Mouse (Mus musculus): ENCODE measurements around the gene Ppt2. TPM values are rescaled to one million over a fixed set of nuclear protein-coding genes. Genes with fewer than 3 reads are reported as not detected.

Gene Ppt2
- total RNA-seq, 2 experiments from 2014 or later = 52.6 to 62.3 TPM

GRCm38 (mm10) chr17:34613054-34613645 is 15.2 kb downstream of the Ppt2 start:
- DNase-seq (ENCODE audit: low spot score in 2 of 2) = no peak

DNA sequence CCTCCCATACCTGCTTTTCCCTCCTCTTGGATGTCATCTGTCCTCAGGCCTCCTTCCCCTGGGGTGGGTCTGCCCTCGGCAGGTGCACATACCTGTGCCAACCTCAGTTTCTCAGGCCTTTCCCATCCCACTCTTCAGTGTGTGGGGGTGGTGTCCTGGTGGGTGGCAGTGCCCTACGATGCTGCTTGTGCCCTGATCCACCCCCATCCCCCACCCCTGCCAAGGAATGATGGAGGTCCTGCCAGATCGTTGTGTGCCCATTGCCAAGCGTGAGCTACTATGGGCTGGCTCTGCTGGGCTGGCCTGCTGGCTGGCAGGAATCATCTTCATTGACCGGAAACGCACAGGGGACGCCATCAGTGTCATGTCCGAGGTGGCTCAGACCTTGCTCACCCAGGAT is 17.3 kb downstream of the Ppt2 start:
- DNase-seq (ENCODE audit: low spot score in 2 of 2) = no peak

- DNase-seq (ENCODE audit: low spot score in 2 of 2) = no peak
Measured at GRCm38 (mm10) chr17:34607997-34608396, 20.3 kb downstream of the Ppt2 start.

- DNase-seq (ENCODE audit: low spot score in 2 of 2) = no peak
Measured at GRCm38 (mm10) chr17:34606186-34607039, 21.9 kb downstream of the Ppt2 start.

- DNase-seq (ENCODE audit: low spot score in 2 of 2) = peak; percentile 88 to 94
Measured at GRCm38 (mm10) chr17:34605609-34606008, 22.7 kb downstream of the Ppt2 start.

DNA sequence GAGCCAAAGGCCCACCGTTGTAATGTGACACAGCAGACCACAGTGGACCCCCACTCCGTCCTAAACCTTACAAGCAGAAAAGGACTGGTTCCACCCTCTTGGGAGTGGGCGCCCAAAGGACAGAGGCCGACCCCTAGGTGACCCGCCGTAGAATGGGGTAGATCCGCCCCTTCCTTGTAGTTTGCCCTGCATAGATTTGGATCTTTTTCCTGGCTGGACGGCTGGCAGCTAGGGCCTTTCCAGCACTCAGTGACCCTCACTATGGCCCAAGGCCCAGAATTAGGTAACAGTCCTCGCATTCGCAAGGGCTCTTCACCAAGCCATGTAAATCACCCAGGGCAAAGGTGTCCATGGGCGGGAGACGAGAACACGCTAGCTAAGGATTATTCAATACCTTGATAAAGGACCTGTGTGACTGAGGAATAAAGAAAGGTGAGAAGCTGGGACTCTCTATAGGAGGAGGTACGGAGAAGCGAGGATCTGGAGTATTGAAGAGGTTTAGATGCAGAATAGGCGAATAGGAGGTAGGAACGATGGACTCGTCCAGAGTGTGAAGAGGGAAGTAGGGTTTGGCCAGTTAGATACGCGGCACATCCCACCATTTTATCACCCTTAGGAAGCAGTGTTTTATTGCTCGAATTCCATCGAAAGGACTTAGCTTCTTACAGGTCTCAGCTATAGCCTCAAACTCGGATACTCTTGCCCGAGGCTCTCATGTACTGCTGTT is 23.6 kb downstream of the Ppt2 start:
- peak in 1 of 2 experiments; percentile 33 for DNase-seq (ENCODE audit: low spot score in 2 of 2)

GRCm38 (mm10) chr17:34604061-34604508 is 24.2 kb downstream of the Ppt2 start, which contains the start of gene Agpat1:
Gene Agpat1, plus strand, starts transcription at chr17:34604262.
- peak; percentile 94 to 99 for DNase-seq (ENCODE audit: low spot score in 2 of 2)

- DNase-seq (ENCODE audit: low spot score in 2 of 2) = peak; percentile 79 to 91
Measured at GRCm38 (mm10) chr17:34603375-34604060, 24.8 kb downstream of the Ppt2 start, which contains the start of gene Rnf5. Gene Rnf5, minus strand, starts transcription at chr17:34603690.

DNA sequence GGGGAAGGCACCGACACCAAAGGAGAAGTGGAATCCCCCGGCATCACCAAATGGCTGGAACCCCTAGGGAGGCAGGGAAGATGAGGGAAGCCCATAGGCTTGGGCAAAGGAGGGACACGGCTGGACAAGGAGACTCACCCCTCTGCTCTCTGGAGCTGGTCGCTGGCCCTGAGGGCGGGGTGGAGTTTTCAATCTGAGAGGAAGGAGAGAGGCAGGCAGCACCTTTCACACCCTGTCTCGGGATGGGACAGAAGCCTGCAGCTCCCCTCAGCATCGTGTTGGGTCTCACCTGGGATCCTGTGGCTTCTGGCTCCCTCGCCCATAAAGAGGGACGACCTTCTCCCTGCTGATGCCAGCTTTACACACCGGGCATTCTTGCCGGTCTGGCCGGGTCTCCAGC is 26.5 kb downstream of the Ppt2 start:
- no peak for DNase-seq (ENCODE audit: low spot score in 2 of 2)

GRCm38 (mm10) chr17:34599891-34600290 is 28.4 kb downstream of the Ppt2 start:
- DNase-seq (ENCODE audit: low spot score in 2 of 2) = no peak

GRCm38 (mm10) chr17:34597566-34598095 is 30.7 kb downstream of the Ppt2 start, which contains the start of gene Ager:
Gene Ager, plus strand, starts transcription at chr17:34597862.
- no peak for DNase-seq (ENCODE audit: low spot score in 2 of 2)

DNA sequence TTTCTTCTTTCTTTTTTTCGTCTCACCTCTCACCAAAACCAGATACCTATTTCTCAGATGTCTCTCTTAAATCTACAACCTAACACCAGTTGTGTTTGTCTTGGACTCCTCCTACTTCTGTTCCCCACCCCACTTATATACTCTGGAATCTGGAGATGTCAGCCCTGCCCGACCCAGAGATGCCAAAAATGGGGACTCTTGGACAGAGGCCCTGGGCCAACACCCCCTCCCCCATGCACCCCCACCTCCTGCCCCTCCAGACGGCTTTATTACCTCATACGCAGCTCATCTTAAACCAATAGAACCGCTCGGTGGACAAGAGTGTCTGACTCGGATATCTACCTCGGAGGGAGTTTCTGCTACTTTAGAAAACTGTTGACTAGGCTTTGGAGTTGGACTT is 32.2 kb downstream of the Ppt2 start:
- no peak for DNase-seq (ENCODE audit: low spot score in 2 of 2)

DNA sequence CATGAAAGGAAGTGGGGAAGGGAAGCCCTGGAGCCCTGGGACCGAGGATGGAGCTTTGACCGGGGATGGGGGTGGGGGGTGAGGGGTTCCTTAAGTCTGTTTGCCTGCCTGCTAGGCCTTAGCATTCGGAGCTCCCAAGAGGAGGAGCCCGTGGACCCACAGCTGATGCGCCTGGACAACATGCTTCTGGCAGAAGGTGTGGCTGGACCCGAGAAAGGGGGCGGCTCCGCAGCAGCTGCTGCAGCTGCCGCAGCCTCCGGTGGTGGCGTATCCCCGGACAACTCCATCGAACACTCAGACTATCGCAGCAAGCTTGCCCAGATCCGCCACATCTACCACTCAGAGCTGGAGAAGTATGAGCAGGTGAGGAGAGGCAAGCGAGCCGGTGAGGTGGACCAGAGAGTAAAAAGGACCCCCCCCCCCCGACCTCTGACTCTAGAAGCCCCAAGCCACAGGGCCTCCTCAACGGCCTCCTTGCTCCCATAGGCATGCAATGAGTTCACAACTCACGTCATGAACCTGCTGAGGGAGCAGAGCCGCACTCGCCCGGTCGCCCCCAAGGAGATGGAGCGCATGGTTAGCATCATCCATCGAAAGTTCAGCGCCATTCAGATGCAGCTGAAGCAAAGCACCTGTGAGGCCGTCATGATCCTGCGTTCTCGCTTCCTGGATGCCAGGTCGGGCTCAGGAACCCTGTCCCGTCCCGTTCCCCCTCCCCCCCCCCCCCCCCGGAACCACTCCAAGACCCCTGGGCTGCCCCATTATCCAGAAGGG is 34.4 kb downstream of the Ppt2 start:
- no peak for DNase-seq (ENCODE audit: low spot score in 2 of 2)

DNA sequence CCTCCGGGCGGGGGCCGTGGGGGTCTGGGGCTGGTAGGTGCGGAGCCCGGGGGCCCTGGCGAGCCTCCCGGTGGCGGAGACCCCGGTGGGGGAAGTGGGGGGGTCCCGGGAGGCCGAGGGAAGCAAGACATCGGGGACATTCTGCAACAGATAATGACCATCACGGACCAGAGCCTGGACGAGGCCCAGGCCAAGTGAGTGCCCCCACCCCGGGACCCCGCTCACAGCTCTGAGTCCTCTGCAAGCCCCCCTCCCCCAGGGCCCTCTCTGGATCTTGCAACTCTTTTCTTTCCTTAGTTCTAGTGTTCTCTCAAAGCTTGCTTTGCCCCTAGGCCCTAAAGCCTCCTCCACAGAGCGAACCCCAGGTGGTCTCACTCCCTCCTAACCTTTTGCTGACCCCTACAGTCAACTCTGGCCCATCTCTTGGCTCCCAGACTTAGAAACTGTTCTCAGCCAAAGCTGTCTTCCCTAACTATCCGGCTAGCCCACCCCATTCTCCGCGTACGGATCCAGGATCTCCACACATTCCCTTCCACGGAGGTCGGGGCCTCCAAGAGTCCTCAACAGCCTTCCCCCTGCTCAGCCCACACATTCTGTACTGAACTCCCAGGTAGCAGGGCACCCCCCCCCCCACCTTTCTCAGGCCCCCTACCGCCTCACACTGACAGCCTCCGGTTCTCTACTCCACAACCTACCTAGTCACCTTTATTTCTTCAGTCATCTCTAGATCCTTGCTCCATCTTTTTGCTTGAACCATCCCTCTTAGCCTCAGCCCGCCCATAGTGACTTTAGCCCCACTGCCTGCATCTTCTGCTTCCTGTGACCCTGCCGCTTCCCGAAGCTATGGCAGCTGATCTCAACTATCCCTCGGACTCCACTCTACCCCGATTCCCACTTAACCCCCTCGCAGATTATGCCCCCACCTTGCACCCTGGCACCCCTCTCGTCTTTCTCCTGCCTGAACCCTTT is 35.4 kb downstream of the Ppt2 start:
- DNase-seq (ENCODE audit: low spot score in 2 of 2) = peak in 1 of 2 experiments; percentile 41

DNA sequence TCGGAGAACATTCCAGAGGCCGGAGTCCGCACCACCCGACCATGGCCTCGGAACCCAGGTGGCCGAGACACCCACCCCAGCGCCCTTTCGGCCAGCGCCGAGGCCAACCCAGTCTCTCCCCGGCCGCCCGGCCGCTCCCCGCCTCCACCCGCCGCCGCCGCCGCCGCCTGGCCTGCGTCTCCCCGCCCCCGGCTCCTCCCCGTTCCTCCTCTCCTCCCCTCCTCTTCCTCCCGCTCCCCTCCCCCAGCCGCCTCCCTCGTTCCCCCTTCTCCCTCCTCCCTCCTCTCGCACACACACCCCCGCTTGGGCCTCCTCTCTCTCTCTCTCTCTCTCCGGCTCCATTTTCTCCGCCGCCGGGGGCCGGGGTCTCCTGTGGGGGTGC is 36.3 kb downstream of the Ppt2 start:
- DNase-seq (ENCODE audit: low spot score in 2 of 2) = peak; percentile 75 to 84

- no peak for DNase-seq (ENCODE audit: low spot score in 2 of 2)
Measured at GRCm38 (mm10) chr17:34591029-34591993, 37.0 kb downstream of the Ppt2 start, which contains the start of gene Pbx2. Gene Pbx2, plus strand, starts transcription at chr17:34591266.

DNA sequence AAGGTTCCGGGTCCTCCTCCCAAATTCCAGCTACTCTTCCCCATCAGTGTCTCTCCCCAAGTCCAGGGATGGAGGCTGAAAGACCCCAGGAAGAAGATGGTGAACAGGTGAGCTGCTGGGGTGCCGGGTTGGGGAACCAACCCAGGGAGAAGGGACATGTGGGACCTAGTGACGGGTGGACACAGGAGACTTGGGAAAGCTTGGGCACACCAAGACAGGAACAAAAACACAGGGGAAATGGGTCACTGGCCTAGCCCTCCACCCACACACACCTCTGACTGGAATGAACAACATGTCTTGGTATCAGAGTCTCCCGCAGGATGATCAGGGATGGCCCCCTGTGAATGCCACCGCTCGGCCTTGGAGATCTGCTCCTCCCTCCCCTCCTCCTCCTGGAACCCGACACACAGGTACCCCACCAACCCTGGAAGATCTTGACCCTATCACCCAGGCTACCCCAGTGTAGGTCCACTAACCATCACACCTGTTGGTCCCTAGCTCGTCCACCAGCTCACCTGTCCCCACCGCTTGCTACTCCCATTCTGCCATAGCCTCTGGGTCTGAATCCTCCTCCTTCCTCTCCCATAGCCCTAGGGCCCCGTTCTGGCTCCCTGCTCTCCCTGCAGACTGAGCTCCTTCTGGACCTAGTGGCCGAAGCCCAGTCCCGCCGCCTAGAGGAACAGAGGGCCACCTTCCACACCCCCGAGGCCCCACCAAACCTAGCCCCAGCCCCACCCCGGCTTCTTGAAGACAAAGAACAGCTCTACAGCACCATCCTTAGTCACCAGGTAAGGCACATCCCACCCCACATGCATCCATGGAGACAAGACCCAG is 37.9 kb downstream of the Ppt2 start:
- DNase-seq (ENCODE audit: low spot score in 2 of 2) = no peak
